Mouse (Mus musculus) embryonic facial prominence, embryonic 15.5 days (tissue): ENCODE data around the gene Gm3854. TPM values are rescaled to one million over a fixed set of nuclear protein-coding genes. Genes with fewer than 3 reads are reported as not detected.
"Not testable (repeated sequence)": the region's sequence is repeated elsewhere in the genome, so short reads cannot be mapped to it uniquely, and the experiment has no call there.

Source experiments
- ATAC-seq: fragments of 200-750 bp; cut with Nextera tagmentation; 2 replicates; pipeline ENCODE4 v1.8.0; 2017; ENCODE audit warnings: low read depth, moderate TSS enrichment; ENCODE audit not compliant: insufficient number of reproducible peaks, low FRiP score, low TSS enrichment
- H3K27ac ChIP-seq: fragments of 300-500 bp; sonication (generic); replicated peaks from 2 replicates; pipeline ENCODE4 v1.5.1; 2015; ENCODE audit warnings: mild to moderate bottlenecking, inconsistent platforms
- H3K27me3 ChIP-seq: fragments of 300-500 bp; sonication (generic); 2 replicates; pipeline ENCODE4 v1.6.1; 2015; ENCODE audit warnings: inconsistent platforms
- H3K36me3 ChIP-seq: fragments of 300-500 bp; sonication (generic); 2 replicates; pipeline ENCODE4 v1.6.1; 2015; ENCODE audit warnings: mild to moderate bottlenecking, inconsistent platforms
- H3K4me1 ChIP-seq: fragments of 300-500 bp; sonication (generic); 2 replicates; pipeline ENCODE4 v1.6.1; 2015; ENCODE audit warnings: inconsistent platforms
- H3K4me2 ChIP-seq: fragments of 300-500 bp; sonication (generic); replicated peaks from 2 replicates; pipeline ENCODE4 v1.6.1; 2015; ENCODE audit warnings: mild to moderate bottlenecking, inconsistent platforms
- H3K4me3 ChIP-seq: fragments of 300-500 bp; sonication (generic); replicated peaks from 2 replicates; pipeline ENCODE4 v1.5.1; 2015; ENCODE audit warnings: mild to moderate bottlenecking, inconsistent platforms
- H3K9ac ChIP-seq: fragments of 300-500 bp; sonication (generic); 2 replicates; pipeline ENCODE4 v1.6.1; 2015; ENCODE audit warnings: inconsistent platforms
- H3K9me3 ChIP-seq: fragments of 300-500 bp; sonication (generic); replicated peaks from 2 replicates; pipeline ENCODE4 v1.6.1; 2016; ENCODE audit warnings: inconsistent platforms
- WGBS: fragments of 180-500 bp; shearing (Covaris S2); methylation state at CpG from one replicate; pipeline ENCODE4 v1.1.7; 2015; 5-methylcytosine and 5-hydroxymethylcytosine counted together
- polyA plus RNA-seq: library from polyadenylated mRNA; unstranded; fragments of >200 nt; fragmentation: Nextera tagmentation; extraction: Ambion mirVana; gene quantifications from 2 replicates; pipeline ENCODE4 v1.2.1, GENCODE M21; 2015

Gm3854 gene
- polyA plus RNA-seq, 1 experiment from 2014 or later = 1.9 TPM

DNA sequence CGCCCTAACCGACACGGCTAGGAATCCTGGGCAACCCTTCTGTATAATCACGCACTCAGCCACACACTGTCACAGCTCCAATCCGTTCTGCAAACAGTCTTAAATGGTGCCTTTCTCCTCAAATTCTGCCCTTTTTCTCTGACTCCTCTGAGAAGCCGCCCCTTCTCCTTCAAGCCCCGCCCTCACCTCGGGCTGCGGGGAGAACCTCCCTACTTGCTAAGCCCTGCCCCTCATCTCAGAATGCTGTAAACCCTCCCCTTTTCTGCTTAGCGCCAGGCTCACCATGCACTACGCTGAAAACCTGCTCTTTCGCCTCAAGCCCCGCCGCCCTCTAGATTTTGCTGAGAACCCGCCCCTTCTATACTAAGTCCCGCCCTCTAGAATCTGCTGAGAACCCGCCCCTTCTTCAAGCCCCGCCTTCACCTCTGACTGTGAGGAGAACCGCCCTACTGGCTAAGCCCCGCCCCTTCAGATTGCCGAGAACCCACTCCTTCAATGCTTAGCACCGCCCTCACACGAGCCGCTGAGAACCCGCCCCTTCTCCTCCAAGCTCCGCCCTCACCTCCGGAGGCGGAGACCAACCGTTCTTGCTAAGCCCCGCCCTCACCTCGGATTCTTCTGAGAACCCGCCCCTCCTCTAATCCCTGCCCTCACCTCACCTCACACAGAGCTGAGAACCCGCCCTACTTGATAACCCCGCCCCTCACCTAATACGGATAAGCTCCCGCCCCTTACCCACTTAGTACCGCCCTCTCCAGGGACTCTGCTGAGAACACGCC lies 18.9 kb downstream of the Gm3854 start:
- ATAC-seq = peak; percentile 94
- H3K27me3 ChIP-seq = no peaks in the 10 kb centered on the region
- peak overlapping the region; percentile 62 for H3K4me3 ChIP-seq
- H3K4me1 ChIP-seq = peaks cover 10% of the 10 kb centered on the region
- no peaks in the 10 kb centered on the region for H3K36me3 ChIP-seq
- no peaks in the 10 kb centered on the region for H3K9me3 ChIP-seq
- H3K9ac ChIP-seq = peak overlapping the region; percentile 28
- under 1% methylated on average over 38 of the region's 38 CpGs for WGBS
- peak overlapping the region; percentile 94 for H3K27ac ChIP-seq
- peak overlapping the region; percentile 72 for H3K4me2 ChIP-seq

DNA sequence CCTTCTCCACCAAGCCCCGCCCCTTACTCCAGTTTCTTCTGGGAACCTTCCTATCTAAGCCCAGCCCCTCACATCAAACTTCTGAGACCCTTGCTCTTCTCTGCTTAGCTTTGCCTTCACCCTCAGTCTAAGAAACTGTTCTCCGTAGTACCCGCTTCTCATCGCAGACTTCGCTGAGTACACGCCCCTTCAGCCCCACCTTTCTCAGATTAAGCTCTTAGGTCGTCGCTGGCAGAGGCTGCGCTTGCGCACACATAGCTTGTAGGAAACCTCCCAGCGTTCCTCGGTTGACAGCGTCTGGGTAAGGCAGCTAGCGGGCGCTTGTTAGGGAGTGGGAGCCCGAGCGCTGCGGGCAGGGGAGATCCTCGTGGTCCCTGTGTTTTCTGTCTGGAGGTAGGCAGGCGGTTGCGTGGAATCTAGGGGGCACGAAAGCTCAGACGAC lies 19.5 kb downstream of the Gm3854 start, which contains the start of gene Zfp78:
Gene Zfp78, plus strand, starts transcription at position 234 of the 442 bp plus-strand sequence.
- under 1% methylated on average over 23 of the region's 23 CpGs for WGBS
- Histone ChIP-seq H3K27me3 (no peaks in the 10 kb centered on the region), H3K4me1 (peaks cover 10% of the 10 kb centered on the region), H3K9ac (peak within 1 kb of the TSS; percentile 51), H3K4me2 (peak within 1 kb of the TSS; percentile 72), H3K4me3 (peak within 1 kb of the TSS; percentile 62), H3K9me3 (no peaks in the 10 kb centered on the region), H3K27ac (peak within 1 kb of the TSS; percentile 94), H3K36me3 (no peaks in the 10 kb centered on the region)
- peak; percentile 84 for ATAC-seq

DNA sequence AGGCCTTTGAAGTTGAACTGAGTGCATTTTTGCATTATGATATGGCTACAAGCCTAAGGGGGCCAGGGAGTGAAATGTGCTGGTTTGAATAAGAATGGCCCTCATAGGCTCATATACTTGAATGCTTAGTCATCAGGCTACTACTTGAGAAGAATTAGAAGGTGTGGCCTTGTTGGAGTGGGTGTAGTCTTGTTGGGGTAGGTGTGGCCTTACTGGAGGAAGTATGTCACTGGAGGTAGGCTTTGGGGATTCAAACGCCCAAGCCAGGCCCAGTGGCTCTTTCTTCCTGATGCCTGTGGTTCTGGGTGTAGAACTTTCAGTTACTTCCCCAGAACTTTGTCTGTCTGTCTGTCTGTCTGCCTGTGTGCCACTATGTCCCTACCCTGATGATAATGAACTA lies 21.2 kb downstream of the Gm3854 start:
- no peak overlapping the region for H3K27ac ChIP-seq
- peaks cover 10% of the 10 kb centered on the region for H3K4me1 ChIP-seq
- WGBS = 52% methylated on average over 1 of the region's 1 CpGs
- H3K4me3 ChIP-seq = no peak overlapping the region
- no peak for ATAC-seq
- H3K27me3 ChIP-seq = no peaks in the 10 kb centered on the region
- H3K9me3 ChIP-seq = no peaks in the 10 kb centered on the region
- H3K4me2 ChIP-seq = no peak overlapping the region
- no peaks in the 10 kb centered on the region for H3K36me3 ChIP-seq
- H3K9ac ChIP-seq = no peak overlapping the region

DNA sequence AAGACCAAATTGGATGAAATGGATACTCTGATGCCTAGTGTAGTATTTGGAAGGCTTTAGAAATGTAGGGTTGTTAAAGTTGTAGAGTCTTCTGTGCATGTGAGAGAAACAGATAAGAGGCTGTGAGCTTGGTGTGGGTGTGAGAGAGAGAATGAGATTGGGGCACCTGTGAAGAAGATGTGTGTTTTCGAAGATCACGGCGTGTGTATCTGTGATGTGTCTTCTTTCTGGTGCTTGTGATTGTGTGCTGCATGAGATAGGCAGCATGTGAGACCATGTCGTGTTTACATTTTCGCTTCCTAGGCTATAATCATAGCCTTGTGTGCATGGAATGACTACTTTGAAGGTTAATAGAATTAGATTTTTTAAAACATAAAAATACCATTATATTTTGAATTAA lies 23.6 kb downstream of the Gm3854 start:
- Histone ChIP-seq H3K27ac (no peak overlapping the region), H3K9ac (no peak overlapping the region), H3K4me1 (peaks cover 6% of the 10 kb centered on the region; the same call in 1 of the 2 replicates), H3K4me3 (no peak overlapping the region), H3K9me3 (no peaks in the 10 kb centered on the region), H3K4me2 (no peak overlapping the region), H3K36me3 (no peaks in the 10 kb centered on the region), H3K27me3 (no peaks in the 10 kb centered on the region)
- no peak for ATAC-seq
- 91% methylated on average over 5 of the region's 5 CpGs for WGBS

DNA sequence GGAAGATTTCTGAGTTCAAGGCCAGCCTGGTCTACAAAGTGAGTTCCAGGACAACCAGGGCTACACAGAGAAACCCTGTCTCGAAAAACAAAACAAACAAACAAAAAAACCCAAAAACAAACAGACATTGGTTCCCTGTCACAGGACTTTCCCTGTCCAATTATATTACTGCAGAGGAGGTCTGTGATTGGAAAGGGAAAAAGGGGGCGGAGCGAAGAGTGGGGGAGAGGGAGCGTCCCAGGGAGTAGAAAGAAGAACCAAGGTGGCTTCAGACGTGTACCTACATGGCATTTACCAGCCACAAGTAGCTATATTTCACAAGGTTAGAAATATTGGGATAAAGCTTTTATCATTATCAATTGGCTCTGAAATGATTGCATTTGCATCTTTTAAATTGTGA lies 24.6 kb downstream of the Gm3854 start:
- not testable (repeated sequence) for H3K36me3 ChIP-seq, ATAC-seq, H3K9me3 ChIP-seq, H3K9ac ChIP-seq, H3K27me3 ChIP-seq, H3K4me3 ChIP-seq, H3K4me2 ChIP-seq, H3K4me1 ChIP-seq, H3K27ac ChIP-seq
- 80% methylated on average over 5 of the region's 5 CpGs for WGBS

DNA sequence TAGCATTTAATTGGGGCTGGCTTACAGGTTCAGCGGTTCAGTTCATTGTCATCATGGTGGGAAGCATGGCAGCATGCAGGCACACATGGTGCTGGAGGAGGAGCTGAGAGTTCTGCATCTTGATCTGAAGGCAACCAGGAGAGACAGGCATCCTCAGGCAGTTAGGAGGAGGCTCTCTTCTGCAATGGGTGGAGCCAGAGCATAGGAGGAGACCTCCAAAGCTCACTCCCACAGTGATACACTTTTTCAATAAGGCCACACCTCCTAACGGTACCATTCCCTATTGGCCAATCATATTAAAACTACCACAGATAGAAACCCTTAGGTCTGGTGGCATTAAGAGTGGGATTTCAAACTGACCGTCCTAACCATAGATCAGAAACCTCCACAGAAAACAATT lies 25.9 kb downstream of the Gm3854 start:
- Histone ChIP-seq H3K27ac (no peak overlapping the region), H3K36me3 (no peaks in the 10 kb centered on the region), H3K9me3 (no peaks in the 10 kb centered on the region), H3K27me3 (no peaks in the 10 kb centered on the region), H3K9ac (no peak overlapping the region), H3K4me2 (no peak overlapping the region), H3K4me1 (no peaks in the 10 kb centered on the region; the same call in 1 of the 2 replicates), H3K4me3 (no peak overlapping the region)
- WGBS = 85% methylated on average over 3 of the region's 3 CpGs
- no peak for ATAC-seq

DNA sequence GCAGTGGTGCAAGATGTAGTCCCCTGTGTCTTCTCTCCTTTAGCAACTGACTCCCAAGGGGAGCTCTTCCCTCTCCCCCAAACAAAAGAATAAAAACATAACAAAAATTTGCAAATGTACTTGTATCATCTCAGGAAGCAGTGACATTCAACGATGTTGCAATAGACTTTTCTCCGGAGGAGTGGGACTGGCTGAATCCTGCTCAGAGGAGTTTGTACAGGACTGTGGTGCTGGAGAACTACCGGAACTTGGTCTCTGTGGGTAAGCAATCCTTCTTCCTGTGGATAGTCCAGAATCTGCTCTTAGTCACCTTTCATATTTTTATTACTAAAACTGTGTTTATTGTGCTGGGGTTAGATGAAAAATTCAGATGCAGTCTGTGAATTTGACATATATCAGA lies 29.4 kb downstream of the Gm3854 start:
- Histone ChIP-seq H3K4me3 (no peak overlapping the region), H3K27ac (no peak overlapping the region), H3K4me1 (no peaks in the 10 kb centered on the region), H3K27me3 (no peaks in the 10 kb centered on the region), H3K36me3 (no peaks in the 10 kb centered on the region), H3K9me3 (no peaks in the 10 kb centered on the region), H3K4me2 (no peak overlapping the region), H3K9ac (no peak overlapping the region)
- ATAC-seq = no peak
- 82% methylated on average over 3 of the region's 3 CpGs for WGBS

DNA sequence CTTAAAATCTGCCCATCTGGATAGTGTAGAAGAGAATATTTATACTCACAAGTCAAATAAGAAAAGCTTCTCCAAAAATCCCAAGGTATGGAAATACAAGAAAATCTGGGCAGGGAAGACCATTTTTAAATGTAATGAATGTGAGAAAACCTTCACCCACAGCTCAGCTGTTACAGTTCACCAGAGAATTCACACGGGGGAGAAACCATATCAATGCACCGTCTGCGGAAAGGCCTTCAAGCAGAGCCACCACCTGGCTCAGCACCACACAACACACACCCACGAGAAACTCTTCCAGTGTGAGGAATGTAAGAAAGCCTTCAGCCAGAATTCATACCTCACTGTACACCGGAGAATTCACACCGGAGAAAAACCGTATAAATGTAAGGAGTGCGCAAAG lies 34.9 kb downstream of the Gm3854 start:
- ATAC-seq = no peak
- peaks cover 9% of the 10 kb centered on the region for H3K4me1 ChIP-seq
- 89% methylated on average over 8 of the region's 8 CpGs for WGBS

DNA sequence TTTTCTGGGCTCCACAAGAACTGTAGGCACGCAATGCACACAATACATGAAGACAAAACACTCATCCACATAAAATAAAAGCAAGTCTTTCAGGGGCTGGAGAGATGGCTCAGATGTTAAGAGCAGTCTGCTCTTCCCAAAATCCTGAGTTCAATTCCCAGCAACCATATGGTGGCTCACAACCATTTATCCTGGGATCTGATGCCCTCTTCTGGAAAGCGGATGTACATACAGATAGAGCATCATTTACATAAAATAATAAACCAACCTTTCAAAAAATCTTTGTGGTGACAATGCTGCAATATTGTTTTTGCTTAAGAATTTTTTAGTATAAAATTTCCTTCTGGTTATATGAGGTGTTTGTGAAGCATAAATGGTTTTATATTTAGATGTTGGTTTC lies 37.9 kb downstream of the Gm3854 start:
- Histone ChIP-seq H3K4me1 (peaks cover 15% of the 10 kb centered on the region), H3K27me3 (no peaks in the 10 kb centered on the region), H3K36me3 (peaks cover 8% of the 10 kb centered on the region; the same call in 1 of the 2 replicates), H3K9me3 (no peaks in the 10 kb centered on the region), H3K9ac (no peak overlapping the region), H3K4me2 (no peak overlapping the region), H3K27ac (no peak overlapping the region), H3K4me3 (no peak overlapping the region)
- WGBS = 70% methylated on average over 2 of the region's 2 CpGs
- ATAC-seq = no peak

More for the DNA sequence above, 34.9 kb downstream of the Gm3854 start:
- Histone ChIP-seq H3K9ac (no peak overlapping the region), H3K4me2 (no peak overlapping the region), H3K27ac (no peak overlapping the region), H3K4me3 (no peak overlapping the region), H3K9me3 (no peaks in the 10 kb centered on the region), H3K27me3 (no peaks in the 10 kb centered on the region), H3K36me3 (peaks cover 8% of the 10 kb centered on the region; the same call in 1 of the 2 replicates)

DNA sequence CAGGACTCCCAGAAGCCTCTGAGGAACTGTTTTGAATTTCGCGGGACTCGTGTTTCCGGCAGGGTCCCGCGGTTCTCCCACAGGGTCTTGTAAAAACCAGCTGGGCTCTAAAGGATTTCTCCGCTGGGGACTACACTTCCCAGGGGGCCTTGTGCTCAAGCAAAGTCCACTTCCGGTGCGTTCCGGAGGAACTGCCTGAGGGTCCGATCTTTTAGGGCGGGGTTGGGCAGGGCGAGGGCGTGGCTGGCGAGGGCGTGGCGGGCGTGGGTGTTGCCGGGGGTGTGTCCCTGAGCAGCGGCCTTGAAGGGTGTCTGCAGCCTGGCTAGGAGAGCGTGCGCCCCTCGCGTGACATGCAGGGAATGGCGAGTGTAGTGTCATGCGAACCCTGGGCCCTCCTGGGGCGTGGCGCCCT lies 39.5 kb downstream of the Gm3854 start, which contains the start of gene Zfp28:
Gene Zfp28, plus strand, starts transcription at position 252 of the 412 bp plus-strand sequence.
- peaks cover 8% of the 10 kb centered on the region; the same call in 1 of the 2 replicates for H3K36me3 ChIP-seq
- H3K9me3 ChIP-seq = no peaks in the 10 kb centered on the region
- H3K27ac ChIP-seq = no peak within 1 kb of the TSS; the same call in 1 of the 2 replicates
- ATAC-seq = peak; percentile 95
- peaks cover 15% of the 10 kb centered on the region for H3K4me1 ChIP-seq
- no peaks in the 10 kb centered on the region for H3K27me3 ChIP-seq
- 0% methylated on average over 28 of the region's 28 CpGs for WGBS
- H3K4me2 ChIP-seq = peak within 1 kb of the TSS; percentile 83
- peak within 1 kb of the TSS; percentile 73 for H3K4me3 ChIP-seq
- peak within 1 kb of the TSS; percentile 68 for H3K9ac ChIP-seq

DNA sequence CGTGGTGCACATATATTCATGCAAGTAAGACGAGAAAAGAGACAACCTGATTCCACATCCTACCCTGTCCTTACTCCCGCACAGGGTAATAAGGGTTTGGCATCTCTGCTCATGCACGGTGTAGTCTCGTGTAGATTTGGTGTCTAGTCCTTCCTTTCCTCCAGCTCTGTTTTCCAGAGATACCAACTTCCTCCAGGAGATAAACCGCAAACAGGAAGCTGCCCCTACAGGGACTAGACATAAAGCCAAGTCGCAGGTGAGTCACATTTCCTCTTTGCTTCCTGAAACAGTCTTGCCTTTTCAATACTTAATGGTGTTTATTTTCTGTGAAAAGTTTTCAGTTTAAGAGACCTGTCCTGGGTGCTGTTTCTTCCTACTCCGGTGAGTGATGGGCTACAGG lies 40.5 kb downstream of the Gm3854 start:
- Histone ChIP-seq H3K36me3 (peaks cover 2% of the 10 kb centered on the region; the same call in 1 of the 2 replicates), H3K27me3 (no peaks in the 10 kb centered on the region), H3K9ac (no peak overlapping the region), H3K4me2 (peak overlapping the region; percentile 83), H3K4me3 (peak overlapping the region; percentile 73), H3K4me1 (peaks cover 15% of the 10 kb centered on the region), H3K9me3 (no peaks in the 10 kb centered on the region), H3K27ac (no peak overlapping the region)
- WGBS = 66% methylated on average over 8 of the region's 8 CpGs
- no peak for ATAC-seq
